Mouse (Mus musculus) CH12.LX (cell line): Measurements from ENCODE around the gene C2cd2l.

ENCODE experiments used
- CHD2 ChIP-seq: IDR thresholded peaks from 2 replicates; pipeline ENCODE4 v1.6.1; 2011; ENCODE audit warnings: low read length, improper control_type of control experiment
- CTCF ChIP-seq, 2 experiments: IDR thresholded peaks in 1 of 2; conservative IDR thresholded peaks in 1 of 2; 2 replicates each; pipeline ENCODE4 v1.5.1; 2011 to 2012; ENCODE audit warnings: low read depth in 2 of 2, low read length in 2 of 2, improper control_type of control experiment in 1 of 2, inconsistent platforms in 1 of 2, mild to moderate bottlenecking in 1 of 2, moderate library complexity in 1 of 2
- MAX ChIP-seq: IDR thresholded peaks from 2 replicates; pipeline ENCODE4 v1.6.1; 2011; ENCODE audit warnings: low read length, improper control_type of control experiment
- POLR2A ChIP-seq: IDR thresholded peaks from 2 replicates; pipeline ENCODE4 v1.6.1; 2011; ENCODE audit warnings: low read depth, mild to moderate bottlenecking, improper control_type of control experiment, low read length
- POLR2AphosphoS2 ChIP-seq: IDR thresholded peaks from 2 replicates; pipeline ENCODE4 v1.6.1; 2011; ENCODE audit warnings: low read depth, low read length, improper control_type of control experiment
- RCOR1 ChIP-seq: conservative IDR thresholded peaks from 2 replicates; pipeline ENCODE4 v1.6.1; 2012; ENCODE audit warnings: low read depth, mild to moderate bottlenecking, inconsistent platforms, low read length, improper control_type of control experiment
- TCF12 ChIP-seq: IDR thresholded peaks from 2 replicates; pipeline ENCODE4 v1.6.1; 2014; ENCODE audit warnings: low read depth, mild to moderate bottlenecking, inconsistent platforms, low read length, improper control_type of control experiment
- USF1 ChIP-seq: IDR thresholded peaks from 2 replicates; pipeline ENCODE4 v1.6.1; 2014; ENCODE audit warnings: low read depth, mild to moderate bottlenecking, inconsistent platforms, low read length, improper control_type of control experiment

DNA sequence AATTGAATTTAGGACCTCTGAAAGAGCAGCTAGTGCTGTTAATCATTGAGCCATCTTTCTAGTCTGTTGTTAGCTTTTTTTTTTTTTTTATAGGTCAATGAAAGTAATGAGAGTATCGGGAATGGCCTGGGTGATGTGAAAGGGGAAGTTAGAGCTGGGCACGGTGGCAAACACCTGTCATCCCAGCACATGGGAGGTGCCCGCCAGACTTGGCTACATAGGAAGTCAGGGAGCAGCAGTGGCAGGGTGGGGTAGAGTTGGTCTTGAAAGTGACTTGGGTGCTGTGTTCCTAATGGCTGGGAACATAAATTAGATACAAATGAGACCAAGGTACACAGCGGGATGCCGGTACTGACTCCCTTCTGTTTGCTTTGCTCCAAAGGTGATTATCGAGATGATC is 10.7 kb upstream of the C2cd2l start:
- no peak for TF ChIP-seq MAX
- TF ChIP-seq CTCF (conservative IDR thresholded peaks at IDR 0.05 in 1 of 2, IDR thresholded peaks at IDR 0.05 in 1 of 2; ENCODE audit: low read depth in 2 of 2, low read length in 2 of 2), result no peak
- TF ChIP-seq POLR2AphosphoS2, result no peak
- TF ChIP-seq TCF12, result no peak
- no peak for TF ChIP-seq RCOR1
- TF ChIP-seq USF1, result no peak
- TF ChIP-seq POLR2A, result no peak
- TF ChIP-seq CHD2, result no peak
